Mouse (Mus musculus): ENCODE results near the gene Asic2.

The Asic2 gene

DNA sequence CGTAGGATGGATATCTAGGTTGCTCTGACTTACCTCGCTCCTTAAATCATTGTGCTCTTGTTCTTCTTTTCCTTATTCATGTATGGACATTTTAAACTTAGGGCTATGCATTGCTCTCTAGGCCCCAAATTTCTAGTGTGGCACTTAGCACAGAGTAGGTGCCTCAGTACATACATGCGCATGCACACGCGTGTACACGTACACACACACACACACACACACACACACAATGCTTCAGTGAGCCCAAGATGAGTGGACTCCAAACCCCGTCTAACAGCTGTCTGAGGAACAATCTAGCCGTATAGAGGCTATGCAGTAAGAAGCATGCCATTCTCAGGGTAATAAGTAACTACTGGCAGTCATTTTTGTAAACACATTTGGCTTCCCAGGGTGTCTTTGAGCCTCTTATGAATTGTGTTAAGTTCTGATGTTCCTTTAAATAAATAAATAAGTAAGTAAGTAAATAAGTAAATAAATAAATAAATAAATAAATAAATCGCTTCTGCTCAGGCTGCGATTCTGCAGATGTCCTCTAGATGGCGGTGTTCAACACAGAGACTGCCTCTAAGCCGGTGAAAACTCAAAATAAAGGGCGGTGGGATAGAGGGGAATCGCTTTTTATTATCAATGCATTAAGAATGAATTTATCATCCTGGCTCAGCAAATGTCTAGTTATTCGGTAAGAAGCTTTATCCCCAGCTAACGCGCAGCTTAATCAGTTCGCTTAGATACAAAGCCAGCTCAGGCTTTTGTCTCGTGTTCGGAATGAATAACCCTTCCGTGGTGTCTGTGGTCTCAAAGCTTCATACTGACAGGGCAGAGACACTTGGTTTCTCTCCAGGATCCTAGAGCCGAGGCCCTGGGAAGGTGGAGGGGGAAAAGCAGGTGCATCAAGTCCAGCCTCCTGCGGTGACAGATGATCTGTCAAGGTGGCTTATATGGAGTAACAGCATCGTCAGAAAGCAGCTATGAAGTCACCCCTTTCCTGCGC lies 333.6 kb downstream of the Asic2 start:
- no peak for TF ChIP-seq GATA4 (IDR thresholded peaks at IDR 0.05; ENCODE audit: insufficient replicate concordance, low read length)

- TF ChIP-seq GATA4 (IDR thresholded peaks at IDR 0.05; ENCODE audit: insufficient replicate concordance, low read length), result no peak
These were observed 343.1 kb downstream of the Asic2 start for GRCm38 (mm10) chr11:81625199-81625598.

GRCm38 (mm10) chr11:81620516-81620915 lies 347.7 kb downstream of the Asic2 start:
- no peak for TF ChIP-seq GATA4 (IDR thresholded peaks at IDR 0.05; ENCODE audit: insufficient replicate concordance, low read length)

DNA sequence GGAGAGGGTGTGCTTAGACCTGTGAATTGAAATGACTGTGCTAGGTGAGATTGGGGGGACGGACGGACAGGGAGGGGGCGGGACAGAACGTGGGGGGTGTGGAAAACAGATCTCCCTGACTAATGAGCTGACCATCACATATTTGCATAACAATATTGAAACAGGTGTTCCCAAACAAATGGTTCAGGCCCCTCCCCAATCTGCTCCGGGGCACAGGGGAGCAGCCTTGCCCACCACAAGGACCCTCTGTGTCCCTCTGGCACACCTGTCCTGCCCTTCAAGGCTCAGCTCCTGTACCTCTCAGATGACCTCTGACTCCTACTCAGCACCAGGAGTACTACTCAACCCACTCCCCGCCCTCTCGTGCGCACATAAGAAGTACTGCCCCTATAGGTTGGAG lies 351.8 kb downstream of the Asic2 start:
- no peak for TF ChIP-seq GATA4 (IDR thresholded peaks at IDR 0.05; ENCODE audit: insufficient replicate concordance, low read length)

DNA sequence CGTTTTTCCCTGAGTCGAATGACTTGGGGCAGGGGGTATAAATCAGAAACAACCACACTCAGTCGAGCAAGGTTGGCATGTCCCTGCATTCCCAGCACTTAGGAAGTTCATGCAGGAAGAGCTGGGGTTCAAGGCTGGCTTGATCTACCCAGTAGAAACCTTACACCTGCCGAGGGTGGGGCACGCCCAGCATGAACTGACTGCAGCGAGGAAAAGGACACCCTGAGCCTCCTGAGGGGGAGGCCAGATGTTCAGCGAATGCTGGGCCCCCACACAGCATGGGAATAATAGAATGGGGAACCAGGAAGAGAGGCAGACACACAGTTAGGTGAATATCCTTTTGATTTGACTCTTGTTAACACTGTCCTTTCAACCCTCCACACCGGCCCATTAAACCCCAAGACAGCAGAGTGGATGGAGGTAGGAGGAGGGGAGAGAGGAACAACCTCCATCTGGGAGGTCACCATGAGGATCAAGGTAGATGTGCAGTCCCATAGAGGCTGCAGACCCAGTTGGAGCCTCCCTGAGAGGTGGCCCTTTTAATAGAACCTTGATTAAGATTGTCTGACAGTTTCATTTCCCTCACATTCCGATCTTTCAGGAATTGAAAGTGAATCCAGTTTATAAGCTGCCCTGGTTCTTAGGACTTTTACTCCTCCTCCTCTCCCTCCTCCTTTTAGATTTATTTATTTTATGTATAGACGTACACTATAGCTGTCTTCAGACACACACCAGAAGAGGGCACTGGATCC lies 354.2 kb downstream of the Asic2 start:
- TF ChIP-seq GATA4 (IDR thresholded peaks at IDR 0.05; ENCODE audit: insufficient replicate concordance, low read length), result no peak

DNA sequence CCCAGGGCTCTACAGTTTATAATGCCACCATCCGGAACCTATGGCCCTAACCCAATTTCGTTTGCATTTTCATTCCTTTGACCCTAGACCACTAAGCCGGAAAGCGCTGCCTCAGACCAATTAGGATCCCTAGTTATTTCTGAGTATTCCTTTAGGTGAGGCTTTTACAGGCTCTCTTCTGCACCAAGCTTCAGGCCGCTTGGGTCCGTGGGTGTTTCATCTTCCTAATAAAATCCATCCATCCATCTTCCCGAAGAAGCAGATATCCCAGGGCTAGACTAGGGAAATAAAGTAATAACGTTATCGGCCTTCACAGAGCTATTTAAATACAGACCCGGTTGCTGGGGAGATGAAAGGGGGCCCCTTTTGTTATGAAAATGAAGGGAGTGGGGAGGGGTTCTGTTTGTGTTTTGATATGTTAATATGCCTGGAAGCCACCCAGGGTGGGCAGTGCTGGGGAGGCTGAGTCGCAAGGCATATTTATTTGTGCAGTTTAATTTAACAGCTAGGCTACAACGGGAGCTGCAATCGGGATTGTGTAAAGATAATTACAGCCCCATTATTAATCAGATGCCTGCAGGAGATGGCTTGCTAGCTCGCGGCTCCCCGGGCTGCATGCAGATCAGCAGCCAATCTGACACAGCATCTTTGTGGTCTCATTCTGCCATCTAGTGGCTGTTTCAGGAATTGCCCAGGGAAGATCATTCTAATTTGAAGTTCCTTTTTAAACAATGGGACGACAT lies 355.3 kb downstream of the Asic2 start:
- TF ChIP-seq GATA4 (IDR thresholded peaks at IDR 0.05; ENCODE audit: insufficient replicate concordance, low read length), result peak; percentile 22; the same call in 1 of the 2 replicates

GRCm38 (mm10) chr11:81611948-81612797 lies 356.1 kb downstream of the Asic2 start:
- no peak for TF ChIP-seq GATA4 (IDR thresholded peaks at IDR 0.05; ENCODE audit: insufficient replicate concordance, low read length)

DNA sequence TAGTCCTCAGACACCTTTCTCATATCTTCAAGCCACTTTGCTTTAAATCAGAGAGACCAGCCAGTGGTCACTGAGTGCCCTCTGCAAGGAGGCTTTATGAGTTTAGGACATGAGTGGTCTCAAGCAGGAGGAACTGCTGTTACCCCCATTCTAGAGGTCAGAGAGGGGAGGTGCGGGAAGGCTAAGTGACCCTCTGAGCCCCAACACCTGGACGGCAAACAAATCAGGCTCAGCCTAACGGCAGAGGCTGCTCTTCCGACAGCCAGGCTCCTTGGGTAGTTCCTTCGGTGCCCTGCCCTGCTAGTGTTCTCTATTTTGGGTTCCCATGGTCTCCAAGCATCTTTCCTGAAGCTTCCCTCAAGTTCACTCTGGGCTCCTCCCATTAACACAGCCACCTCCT lies 357.8 kb downstream of the Asic2 start:
- TF ChIP-seq GATA4 (IDR thresholded peaks at IDR 0.05; ENCODE audit: insufficient replicate concordance, low read length), result no peak

DNA sequence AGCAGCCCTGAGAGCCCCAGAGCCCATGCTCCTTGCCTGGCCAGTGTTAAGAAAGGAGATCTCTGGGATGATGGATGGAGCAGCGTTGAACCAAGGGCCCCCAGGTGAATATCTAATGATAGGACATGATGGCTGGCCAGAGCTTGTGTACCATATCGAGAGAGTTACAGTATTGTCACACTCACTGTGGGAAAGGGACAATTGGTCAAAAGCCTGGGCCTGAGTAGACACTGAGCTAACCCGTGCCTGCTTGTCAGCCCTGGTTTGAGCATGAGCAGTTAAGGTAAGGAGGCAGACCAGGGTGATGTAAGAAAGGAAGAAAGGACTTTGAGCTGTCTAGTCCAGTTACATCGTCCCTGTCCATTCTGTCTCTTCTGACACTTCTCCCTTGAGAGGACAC lies 365.3 kb downstream of the Asic2 start:
- no peak for TF ChIP-seq GATA4 (IDR thresholded peaks at IDR 0.05; ENCODE audit: insufficient replicate concordance, low read length)

- no peak for TF ChIP-seq GATA4 (IDR thresholded peaks at IDR 0.05; ENCODE audit: insufficient replicate concordance, low read length)
These were observed 366.5 kb downstream of the Asic2 start for GRCm38 (mm10) chr11:81601736-81602135.

- no peak for TF ChIP-seq GATA4 (IDR thresholded peaks at IDR 0.05; ENCODE audit: insufficient replicate concordance, low read length)
These were observed 370.7 kb downstream of the Asic2 start for GRCm38 (mm10) chr11:81597601-81598000.

GRCm38 (mm10) chr11:81595235-81595634 lies 373.0 kb downstream of the Asic2 start:
- no peak for TF ChIP-seq GATA4 (IDR thresholded peaks at IDR 0.05; ENCODE audit: insufficient replicate concordance, low read length)

DNA sequence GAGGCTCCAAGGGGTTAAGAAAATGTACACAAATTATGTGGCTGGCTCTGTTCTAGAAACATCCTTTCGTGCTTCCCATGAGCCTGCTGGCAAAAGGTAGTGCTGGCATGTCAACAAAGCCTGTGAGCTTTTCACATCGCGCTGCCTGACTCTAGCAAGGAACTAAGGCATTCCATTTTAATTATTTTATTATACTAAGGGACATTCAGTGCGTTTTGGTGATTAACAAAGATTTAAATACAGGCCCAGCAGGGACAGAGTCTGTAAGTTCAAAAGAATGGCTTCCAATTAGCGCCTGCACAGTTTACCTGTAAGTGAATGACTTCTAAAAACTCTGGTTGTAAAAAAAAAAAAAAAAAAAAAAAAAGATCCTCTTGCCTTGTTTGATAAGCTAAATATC lies 375.5 kb downstream of the Asic2 start:
- TF ChIP-seq GATA4 (IDR thresholded peaks at IDR 0.05; ENCODE audit: insufficient replicate concordance, low read length), result no peak

GRCm38 (mm10) chr11:81590911-81591310 lies 377.3 kb downstream of the Asic2 start:
- no peak for TF ChIP-seq GATA4 (IDR thresholded peaks at IDR 0.05; ENCODE audit: insufficient replicate concordance, low read length)
